Mouse (Mus musculus) liver, adult 2 months (tissue): ENCODE results near the gene 0610030E20Rik. TPM values are rescaled to one million over a fixed set of nuclear protein-coding genes. Genes with fewer than 3 reads are reported as not detected.

ENCODE experiments used
- DNase-seq: peaks from one replicate; pipeline ENCODE4 v3.0.0-alpha.2; 2011; ENCODE audit warnings: low read depth, low spot score; ENCODE audit errors: extremely low read depth
- H3K27ac ChIP-seq: fragments of 200-500 bp; replicated peaks from 2 replicates; pipeline ENCODE4 v1.5.1; 2012; ENCODE audit warnings: low read depth, mild to moderate bottlenecking, control low read depth, inconsistent platforms, low read length; ENCODE audit not compliant: insufficient read depth
- H3K27me3 ChIP-seq: fragments of 200-500 bp; 2 replicates; pipeline ENCODE4 v1.6.1; 2012; ENCODE audit warnings: mild to moderate bottlenecking, moderate library complexity, low read length, inconsistent platforms; ENCODE audit not compliant: control insufficient read depth, insufficient read depth
- H3K36me3 ChIP-seq: fragments of 200-500 bp; 2 replicates; pipeline ENCODE4 v1.6.1; 2012; ENCODE audit warnings: low read length, inconsistent platforms; ENCODE audit not compliant: control insufficient read depth, insufficient read depth
- H3K4me1 ChIP-seq: fragments of 200-500 bp; 2 replicates; pipeline ENCODE4 v1.6.1; 2011; ENCODE audit warnings: low read length; ENCODE audit not compliant: control insufficient read depth, insufficient read depth
- H3K4me3 ChIP-seq: fragments of 200-500 bp; 2 replicates; pipeline ENCODE4 v1.5.1; 2011; ENCODE audit warnings: low read depth, mild to moderate bottlenecking, control low read depth, low read length, moderate library complexity; ENCODE audit not compliant: insufficient read depth
- H3K79me2 ChIP-seq: fragments of 200-500 bp; 2 replicates; pipeline ENCODE4 v1.6.1; 2012; ENCODE audit warnings: inconsistent platforms, mild to moderate bottlenecking, low read length, moderate library complexity; ENCODE audit not compliant: control insufficient read depth, insufficient read depth
- H3K9ac ChIP-seq: fragments of 200-500 bp; 2 replicates; pipeline ENCODE4 v1.6.1; 2012; ENCODE audit warnings: low read depth, mild to moderate bottlenecking, control low read depth, inconsistent platforms, low read length
- CTCF ChIP-seq: fragments of 200-500 bp; IDR thresholded peaks from 2 replicates; pipeline ENCODE4 v1.5.1; 2011; ENCODE audit warnings: low read depth, low read length, control low read depth
- POLR2A ChIP-seq: fragments of 200-500 bp; IDR thresholded peaks from 2 replicates; pipeline ENCODE4 v1.6.1; 2011; ENCODE audit warnings: low read length, control low read depth; ENCODE audit not compliant: insufficient read depth; ENCODE audit errors: extremely low read depth
- WGBS: fragments of 180-500 bp; shearing (Covaris S2); methylation state at CpG from one replicate; pipeline ENCODE4 v1.1.7; 2018; 5-methylcytosine and 5-hydroxymethylcytosine counted together
- polyA plus RNA-seq: library from polyadenylated mRNA; depleted of rRNA; stranded (reverse); fragments of >200 nt; gene quantifications from 2 replicates; pipeline ENCODE4 v1.2.3, GENCODE M21; 2012
- total RNA-seq: library from RNA; depleted of rRNA; stranded (reverse); fragments of >200 nt; gene quantifications from 2 replicates; pipeline ENCODE4 v1.2.3, GENCODE M21; 2014

0610030E20Rik gene
- total and polyA plus RNA-seq, 2 experiments: 10.2 to 17.5 TPM

GRCm38 (mm10) chr6:72358086-72358764 lies 11.1 kb downstream of the 0610030E20Rik start:
- 40% methylated on average over 10 of the region's 10 CpGs for WGBS
- peaks cover 21% of the 10 kb centered on the region for H3K36me3 ChIP-seq
- DNase-seq: no peak
- H3K4me1 ChIP-seq: peaks cover 32% of the 10 kb centered on the region
- peaks cover 3% of the 10 kb centered on the region; the same call in 1 of the 2 replicates for H3K79me2 ChIP-seq
- no peaks in the 10 kb centered on the region for H3K27me3 ChIP-seq
- 0 out of 2 replicates have a peak overlapping the region, but pooled peaks have one; percentile 13 for H3K9ac ChIP-seq
- H3K27ac ChIP-seq: no peak overlapping the region
- TF ChIP-seq POLR2A: no peak
- TF ChIP-seq CTCF: no peak
- no peak overlapping the region for H3K4me3 ChIP-seq

- Histone ChIP-seq H3K27me3 (no peaks in the 10 kb centered on the region), H3K36me3 (peaks cover 21% of the 10 kb centered on the region), H3K27ac (peak overlapping the region; percentile 27; the same call in 1 of the 2 replicates), H3K4me1 (peaks cover 26% of the 10 kb centered on the region), H3K79me2 (peaks cover 3% of the 10 kb centered on the region; the same call in 1 of the 2 replicates), H3K9ac (no peak overlapping the region), H3K4me3 (no peak overlapping the region)
- DNase-seq: no peak
- TF ChIP-seq CTCF: no peak
- no peak for TF ChIP-seq POLR2A
- 38% methylated on average over 2 of the region's 2 CpGs for WGBS
These were observed 12.2 kb downstream of the 0610030E20Rik start for GRCm38 (mm10) chr6:72359343-72359742.

GRCm38 (mm10) chr6:72359891-72360598 lies 12.9 kb downstream of the 0610030E20Rik start:
- DNase-seq: no peak
- peak overlapping the region; percentile 25 for H3K27ac ChIP-seq
- no peak overlapping the region; the same call in 1 of the 2 replicates for H3K4me3 ChIP-seq
- peak overlapping the region; percentile 37 for H3K9ac ChIP-seq
- H3K27me3 ChIP-seq: no peaks in the 10 kb centered on the region
- 36% methylated on average over 11 of the region's 11 CpGs for WGBS
- TF ChIP-seq CTCF (peak; percentile 1; the same call in 1 of the 2 replicates), POLR2A (no peak)
- peaks cover 3% of the 10 kb centered on the region; the same call in 1 of the 2 replicates for H3K79me2 ChIP-seq
- H3K36me3 ChIP-seq: peaks cover 21% of the 10 kb centered on the region
- H3K4me1 ChIP-seq: peaks cover 24% of the 10 kb centered on the region

GRCm38 (mm10) chr6:72360599-72360935 lies 13.4 kb downstream of the 0610030E20Rik start:
- 23% methylated on average over 7 of the region's 7 CpGs for WGBS
- TF ChIP-seq CTCF (no peak), POLR2A (no peak)
- peaks cover 3% of the 10 kb centered on the region; the same call in 1 of the 2 replicates for H3K79me2 ChIP-seq
- no peak overlapping the region; the same call in 1 of the 2 replicates for H3K4me3 ChIP-seq
- peaks cover 21% of the 10 kb centered on the region for H3K36me3 ChIP-seq
- H3K27me3 ChIP-seq: no peaks in the 10 kb centered on the region
- DNase-seq: no peak
- H3K4me1 ChIP-seq: peaks cover 24% of the 10 kb centered on the region
- peak overlapping the region; percentile 25 for H3K27ac ChIP-seq
- peak overlapping the region; percentile 37 for H3K9ac ChIP-seq

- whole genome bisulfite sequencing: 15% methylated on average over 5 of the region's 5 CpGs
- no peak for TF ChIP-seq POLR2A
- TF ChIP-seq CTCF: no peak
- peak; percentile 56 for DNase-seq
- Histone ChIP-seq H3K4me3 (no peak overlapping the region; the same call in 1 of the 2 replicates), H3K36me3 (peaks cover 21% of the 10 kb centered on the region), H3K4me1 (peaks cover 24% of the 10 kb centered on the region), H3K27ac (peak overlapping the region; percentile 25), H3K9ac (peak overlapping the region; percentile 24), H3K27me3 (no peaks in the 10 kb centered on the region), H3K79me2 (peaks cover 3% of the 10 kb centered on the region; the same call in 1 of the 2 replicates)
These were observed 14.0 kb downstream of the 0610030E20Rik start for GRCm38 (mm10) chr6:72361121-72361551.
